Mouse (Mus musculus) intestine, embryonic 16.5 days (tissue): ENCODE results near the gene 1700001P01Rik. TPM values are rescaled to one million over a fixed set of nuclear protein-coding genes. Genes with fewer than 3 reads are reported as not detected.

Experiments
- ATAC-seq: fragments of 200-750 bp; cut with Nextera tagmentation; 2 replicates; pipeline ENCODE4 v1.8.0; 2017; ENCODE audit warnings: moderate TSS enrichment, moderate library complexity
- H3K27ac ChIP-seq: fragments of 300-500 bp; sonication (generic); 2 replicates; pipeline ENCODE4 v1.5.1; 2014; ENCODE audit warnings: mild to moderate bottlenecking, low read length
- H3K27me3 ChIP-seq: fragments of 300-500 bp; sonication (generic); replicated peaks from 2 replicates; pipeline ENCODE4 v1.6.1; 2014; ENCODE audit warnings: low read length, control low read depth, mixed read lengths; ENCODE audit not compliant: control insufficient read depth, insufficient read depth
- H3K36me3 ChIP-seq: fragments of 300-500 bp; sonication (generic); 2 replicates; pipeline ENCODE4 v1.6.1; 2014; ENCODE audit warnings: low read length, control low read depth; ENCODE audit not compliant: control insufficient read depth, insufficient read depth
- H3K4me1 ChIP-seq: fragments of 300-500 bp; sonication (generic); 2 replicates; pipeline ENCODE4 v1.6.1; 2014; ENCODE audit warnings: low read length, control low read depth, mixed read lengths; ENCODE audit not compliant: control insufficient read depth, insufficient read depth
- H3K4me2 ChIP-seq: fragments of 300-500 bp; sonication (generic); 2 replicates; pipeline ENCODE4 v1.6.1; 2014; ENCODE audit warnings: low read depth, low read length, control low read depth
- H3K4me3 ChIP-seq: fragments of 300-500 bp; sonication (generic); 2 replicates; pipeline ENCODE4 v1.5.1; 2014; ENCODE audit warnings: mild to moderate bottlenecking, low read length
- H3K9ac ChIP-seq: fragments of 300-500 bp; sonication (generic); 2 replicates; pipeline ENCODE4 v1.6.1; 2014; ENCODE audit warnings: low read depth, low read length
- H3K9me3 ChIP-seq: fragments of 300-500 bp; sonication (generic); 2 replicates; pipeline ENCODE4 v1.6.1; 2016; ENCODE audit warnings: low read length, control low read depth; ENCODE audit not compliant: control insufficient read depth
- WGBS: fragments of 180-500 bp; shearing (Covaris S2); extraction: QIAGEN DNeasy Blood & Tissue Kit; methylation state at CpG from one replicate; pipeline ENCODE4 v1.1.7; 2014; 5-methylcytosine and 5-hydroxymethylcytosine counted together
- polyA plus RNA-seq: library from polyadenylated mRNA; unstranded; fragments of >200 nt; fragmentation: Nextera tagmentation; extraction: Ambion mirVana; gene quantifications from 2 replicates; pipeline ENCODE4 v1.2.1, GENCODE M21; 2015

Gene 1700001P01Rik
- not detected in 2 replicates for polyA plus RNA-seq

- H3K27ac ChIP-seq: no peak within 1 kb of the TSS
- no peak for ATAC-seq
- WGBS: 51% methylated on average over 17 of the region's 17 CpGs
Observed at GRCm38 (mm10) chr11:97775808-97776496, at the start of gene 1700001P01Rik. 1700001P01Rik (minus strand) TSS chr11:97775918.

GRCm38 (mm10) chr11:97825295-97825694, 49.6 kb upstream of the 1700001P01Rik start:
- Histone ChIP-seq H3K4me3 (no peak overlapping the region), H3K36me3 (peaks cover 17% of the 10 kb centered on the region), H3K4me2 (no peak overlapping the region), H3K9me3 (no peaks in the 10 kb centered on the region), H3K9ac (no peak overlapping the region; the same call in 1 of the 2 replicates), H3K27me3 (no peaks in the 10 kb centered on the region), H3K27ac (no peak overlapping the region), H3K4me1 (peaks cover 33% of the 10 kb centered on the region)
- 85% methylated on average over 10 of the region's 10 CpGs for WGBS
- no peak for ATAC-seq

More at GRCm38 (mm10) chr11:97775808-97776496, at the start of gene 1700001P01Rik:
- Histone ChIP-seq H3K9ac (no peak within 1 kb of the TSS), H3K4me2 (no peak within 1 kb of the TSS), H3K4me3 (no peak within 1 kb of the TSS), H3K9me3 (no peaks in the 10 kb centered on the region), H3K36me3 (peaks cover 20% of the 10 kb centered on the region; the same call in 1 of the 2 replicates), H3K27me3 (no peaks in the 10 kb centered on the region), H3K4me1 (peaks cover 11% of the 10 kb centered on the region)

GRCm38 (mm10) chr11:97824895-97825294, 49.2 kb upstream of the 1700001P01Rik start:
- Histone ChIP-seq H3K4me1 (peaks cover 36% of the 10 kb centered on the region), H3K36me3 (peaks cover 17% of the 10 kb centered on the region), H3K9me3 (no peaks in the 10 kb centered on the region), H3K9ac (no peak overlapping the region), H3K27ac (no peak overlapping the region), H3K27me3 (no peaks in the 10 kb centered on the region), H3K4me3 (no peak overlapping the region), H3K4me2 (no peak overlapping the region)
- ATAC-seq: no peak
- WGBS: 67% methylated on average over 6 of the region's 6 CpGs

- no peak overlapping the region for H3K4me2 ChIP-seq
- peaks cover 41% of the 10 kb centered on the region for H3K4me1 ChIP-seq
- ATAC-seq: no peak
- H3K36me3 ChIP-seq: peaks cover 13% of the 10 kb centered on the region
- no peak overlapping the region for H3K9ac ChIP-seq
- no peaks in the 10 kb centered on the region for H3K27me3 ChIP-seq
- no peak overlapping the region for H3K27ac ChIP-seq
- 96% methylated on average over 11 of the region's 11 CpGs for WGBS
- H3K4me3 ChIP-seq: no peak overlapping the region
- no peaks in the 10 kb centered on the region for H3K9me3 ChIP-seq
Observed at GRCm38 (mm10) chr11:97824168-97824567, 48.5 kb upstream of the 1700001P01Rik start.

- H3K27me3 ChIP-seq: no peaks in the 10 kb centered on the region
- no peak for ATAC-seq
- peaks cover 10% of the 10 kb centered on the region for H3K36me3 ChIP-seq
- peaks cover 51% of the 10 kb centered on the region for H3K4me1 ChIP-seq
- WGBS: 80% methylated on average over 20 of the region's 20 CpGs
- H3K4me2 ChIP-seq: no peak overlapping the region
- no peak overlapping the region for H3K4me3 ChIP-seq
- H3K27ac ChIP-seq: no peak overlapping the region
- H3K9ac ChIP-seq: no peak overlapping the region
- H3K9me3 ChIP-seq: no peaks in the 10 kb centered on the region
Observed at GRCm38 (mm10) chr11:97822840-97823603, 47.3 kb upstream of the 1700001P01Rik start.

- H3K4me1 ChIP-seq: peaks cover 60% of the 10 kb centered on the region
- peak overlapping the region; percentile 49; the same call in 1 of the 2 replicates for H3K27ac ChIP-seq
- WGBS: 93% methylated on average over 8 of the region's 8 CpGs
- H3K4me2 ChIP-seq: no peak overlapping the region
- ATAC-seq: no peak
- H3K4me3 ChIP-seq: no peak overlapping the region
- H3K27me3 ChIP-seq: no peaks in the 10 kb centered on the region
- no peaks in the 10 kb centered on the region for H3K9me3 ChIP-seq
- no peak overlapping the region for H3K9ac ChIP-seq
- peaks cover 10% of the 10 kb centered on the region for H3K36me3 ChIP-seq
Observed at GRCm38 (mm10) chr11:97821401-97822064, 45.8 kb upstream of the 1700001P01Rik start.

GRCm38 (mm10) chr11:97820840-97821239, 45.1 kb upstream of the 1700001P01Rik start:
- H3K4me1 ChIP-seq: peaks cover 62% of the 10 kb centered on the region
- H3K27me3 ChIP-seq: no peaks in the 10 kb centered on the region
- peak overlapping the region; percentile 49; the same call in 1 of the 2 replicates for H3K27ac ChIP-seq

GRCm38 (mm10) chr11:97819923-97820322, 44.2 kb upstream of the 1700001P01Rik start:
- Histone ChIP-seq H3K9ac (no peak overlapping the region), H3K9me3 (no peaks in the 10 kb centered on the region), H3K4me1 (peaks cover 61% of the 10 kb centered on the region), H3K27me3 (no peaks in the 10 kb centered on the region), H3K36me3 (peaks cover 6% of the 10 kb centered on the region; the same call in 1 of the 2 replicates), H3K27ac (no peak overlapping the region; the same call in 1 of the 2 replicates), H3K4me2 (no peak overlapping the region), H3K4me3 (no peak overlapping the region)
- WGBS: 78% methylated on average over 5 of the region's 5 CpGs
- ATAC-seq: no peak

More at GRCm38 (mm10) chr11:97820840-97821239, 45.1 kb upstream of the 1700001P01Rik start:
- Histone ChIP-seq H3K36me3 (peaks cover 11% of the 10 kb centered on the region), H3K9ac (no peak overlapping the region), H3K9me3 (no peaks in the 10 kb centered on the region), H3K4me2 (no peak overlapping the region), H3K4me3 (no peak overlapping the region)
- WGBS: 41% methylated on average over 4 of the region's 4 CpGs
- peak; percentile 52 for ATAC-seq

- no peaks in the 10 kb centered on the region for H3K27me3 ChIP-seq
- no peak for ATAC-seq
- peak overlapping the region; percentile 68; the same call in 1 of the 2 replicates for H3K27ac ChIP-seq
- no peak overlapping the region for H3K4me2 ChIP-seq
- 61% methylated on average over 4 of the region's 4 CpGs for WGBS
- peaks cover 61% of the 10 kb centered on the region for H3K4me1 ChIP-seq
- H3K9ac ChIP-seq: no peak overlapping the region
- H3K4me3 ChIP-seq: no peak overlapping the region
- H3K36me3 ChIP-seq: peaks cover 6% of the 10 kb centered on the region
- H3K9me3 ChIP-seq: no peaks in the 10 kb centered on the region
Observed at GRCm38 (mm10) chr11:97819102-97819501, 43.4 kb upstream of the 1700001P01Rik start.
